Mouse (Mus musculus) kidney, adult 2 months (tissue): ENCODE measurements around the gene Trak1.

Source experiments
- CTCF ChIP-seq: fragments of 200-500 bp; conservative IDR thresholded peaks from 2 replicates; pipeline ENCODE4 v1.5.1; 2011; ENCODE audit warnings: low read depth, mild to moderate bottlenecking, control low read depth, low read length, moderate library complexity, mixed read lengths; ENCODE audit not compliant: insufficient read depth, insufficient read length
- POLR2A ChIP-seq: fragments of 200-500 bp; IDR thresholded peaks from one replicate; pipeline ENCODE4 v1.6.1; 2011; ENCODE audit warnings: low read depth, low read length, control low read depth

GRCm38 (mm10) chr9:121444367-121444707 lies 147.0 kb downstream of the Trak1 start:
- TF ChIP-seq CTCF = no peak
- TF ChIP-seq POLR2A = no peak
